Mouse (Mus musculus) kidney, adult 2 months (tissue): ENCODE measurements at regions not wholly inside any gene's neighbourhood (a gene's known extent, or its start where the extent isn't known, plus 50 kb on each side); places are given as distances from the start of the nearest gene placed in this dataset.

Source experiments
- DNase-seq: peaks from one replicate; pipeline ENCODE4 v3.0.0; 2021
- H3K27ac ChIP-seq: fragments of 200-500 bp; 2 replicates; pipeline ENCODE4 v1.5.1; 2012; ENCODE audit warnings: low read depth, low read length, control low read depth, inconsistent platforms; ENCODE audit not compliant: insufficient read depth
- H3K27me3 ChIP-seq: fragments of 200-500 bp; replicated peaks from 2 replicates; pipeline ENCODE4 v1.6.1; 2012; ENCODE audit warnings: mild to moderate bottlenecking, moderate library complexity, low read length, inconsistent platforms; ENCODE audit not compliant: control insufficient read depth, insufficient read depth
- H3K36me3 ChIP-seq: fragments of 200-500 bp; 2 replicates; pipeline ENCODE4 v1.6.1; 2012; ENCODE audit warnings: mild to moderate bottlenecking, moderate library complexity, low read length, inconsistent platforms; ENCODE audit not compliant: control insufficient read depth, insufficient read depth
- H3K4me1 ChIP-seq: fragments of 200-500 bp; 2 replicates; pipeline ENCODE4 v1.6.1; 2011; ENCODE audit warnings: low read length; ENCODE audit not compliant: control insufficient read depth, insufficient read depth
- H3K4me3 ChIP-seq: fragments of 200-500 bp; 2 replicates; pipeline ENCODE4 v1.5.1; 2011; ENCODE audit warnings: mild to moderate bottlenecking, low read depth, low read length, control low read depth; ENCODE audit not compliant: insufficient read depth
- CTCF ChIP-seq: fragments of 200-500 bp; conservative IDR thresholded peaks from 2 replicates; pipeline ENCODE4 v1.5.1; 2011; ENCODE audit warnings: low read depth, mild to moderate bottlenecking, control low read depth, low read length, moderate library complexity, mixed read lengths; ENCODE audit not compliant: insufficient read depth, insufficient read length
- POLR2A ChIP-seq: fragments of 200-500 bp; IDR thresholded peaks from one replicate; pipeline ENCODE4 v1.6.1; 2011; ENCODE audit warnings: low read depth, low read length, control low read depth
- WGBS: fragments of 180-500 bp; shearing (Covaris S2); methylation state at CpG from one replicate; pipeline ENCODE4 v1.1.7; 2018; 5-methylcytosine and 5-hydroxymethylcytosine counted together

GRCm38 (mm10) chr3:45620729-45621128 lies 242.5 kb downstream of the Pcdh10 start:
- Histone ChIP-seq H3K36me3 (no peaks in the 10 kb centered on the region), H3K4me1 (no peaks in the 10 kb centered on the region), H3K27me3 (no peaks in the 10 kb centered on the region), H3K4me3 (no peak overlapping the region), H3K27ac (no peak overlapping the region)
- DNase-seq = no peak
- TF ChIP-seq POLR2A (no peak), CTCF (no peak)

GRCm38 (mm10) chr3:45645856-45646450 lies 267.8 kb downstream of the Pcdh10 start:
- TF ChIP-seq CTCF (no peak), POLR2A (no peak)
- no peak overlapping the region for H3K4me3 ChIP-seq
- no peaks in the 10 kb centered on the region for H3K36me3 ChIP-seq
- no peaks in the 10 kb centered on the region for H3K27me3 ChIP-seq
- H3K4me1 ChIP-seq = no peaks in the 10 kb centered on the region
- no peak overlapping the region for H3K27ac ChIP-seq
- no peak for DNase-seq
- WGBS = 34% methylated on average over 6 of the region's 6 CpGs

DNA sequence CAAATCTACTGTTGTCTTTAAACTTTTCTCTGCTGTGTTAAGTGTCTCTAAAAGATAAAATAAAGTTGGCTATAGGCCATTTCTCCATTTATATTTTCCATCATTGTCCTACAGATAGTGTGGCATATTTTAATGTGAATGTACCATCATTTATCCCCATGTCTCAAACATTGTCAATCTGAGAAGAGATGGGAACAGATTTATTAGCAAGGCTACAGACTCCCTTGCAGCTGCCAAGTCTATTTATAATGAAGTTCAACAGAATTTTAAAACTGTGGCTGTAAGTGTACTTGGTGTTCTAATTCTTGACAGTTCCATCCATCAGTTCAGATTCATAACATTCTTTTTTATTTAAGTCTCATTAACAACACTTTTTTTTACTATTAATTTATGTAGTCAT lies 271.2 kb downstream of the Pcdh10 start:
- Histone ChIP-seq H3K27ac (no peak overlapping the region), H3K4me1 (no peaks in the 10 kb centered on the region), H3K4me3 (no peak overlapping the region), H3K27me3 (no peaks in the 10 kb centered on the region), H3K36me3 (no peaks in the 10 kb centered on the region)
- TF ChIP-seq CTCF (no peak), POLR2A (no peak)
- no peak for DNase-seq

DNA sequence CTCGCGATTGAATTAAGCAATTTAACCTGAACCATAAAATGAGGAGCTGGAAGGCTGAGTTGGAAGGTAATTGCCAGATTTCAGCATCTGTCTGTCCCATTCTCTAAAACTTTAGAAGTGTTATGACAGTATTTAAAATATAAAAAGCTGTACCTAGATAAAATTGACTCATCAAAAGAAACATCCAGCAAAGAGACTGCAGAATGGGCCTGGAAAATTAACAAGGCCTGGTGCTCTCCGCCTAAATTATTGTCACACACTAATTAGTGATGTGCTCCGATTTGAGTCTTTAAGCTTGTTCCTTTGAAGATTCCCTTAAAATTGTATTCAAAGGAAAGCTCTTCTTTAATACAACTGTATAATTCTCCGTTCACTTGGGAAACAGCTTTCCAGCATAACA lies 278.8 kb downstream of the Pcdh10 start:
- no peak overlapping the region for H3K27ac ChIP-seq
- no peaks in the 10 kb centered on the region for H3K36me3 ChIP-seq
- TF ChIP-seq CTCF = no peak
- TF ChIP-seq POLR2A = no peak
- no peaks in the 10 kb centered on the region for H3K27me3 ChIP-seq
- no peaks in the 10 kb centered on the region for H3K4me1 ChIP-seq
- no peak for DNase-seq
- 86% methylated on average over 5 of the region's 5 CpGs for WGBS
- no peak overlapping the region for H3K4me3 ChIP-seq

DNA sequence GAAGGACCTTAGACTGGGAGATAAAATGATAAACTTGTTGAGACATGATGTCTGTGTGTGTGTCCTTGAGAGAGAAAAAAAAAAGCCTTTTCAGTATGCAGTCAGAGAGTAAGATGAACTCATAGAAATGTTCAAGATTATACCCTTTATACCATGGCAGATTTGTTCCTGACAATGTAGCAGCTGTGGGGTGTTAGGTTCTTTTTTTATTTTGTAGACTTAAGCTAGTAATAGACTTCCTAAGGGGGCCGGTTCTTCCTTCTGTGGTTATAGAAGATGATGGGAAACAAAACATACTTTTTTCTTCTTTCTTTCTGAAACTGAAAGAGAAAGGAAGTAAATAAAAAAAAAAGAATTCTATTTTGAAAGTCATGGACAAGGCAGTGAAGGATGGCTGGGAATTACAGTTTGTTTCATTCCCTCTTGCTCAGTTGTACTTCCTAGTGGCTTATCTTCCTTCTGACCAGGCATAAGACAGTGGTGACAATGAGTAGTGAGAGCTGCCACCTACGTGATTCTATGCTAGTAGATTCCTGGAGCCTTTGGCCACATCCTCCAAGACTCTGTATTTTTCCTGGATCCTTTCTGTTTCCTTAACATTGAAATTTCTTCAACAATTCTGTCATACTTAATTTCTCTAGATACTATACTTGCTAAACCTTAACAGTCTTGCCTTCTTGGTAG lies 280.0 kb downstream of the Pcdh10 start:
- WGBS = 75% methylated on average over 2 of the region's 2 CpGs
- Histone ChIP-seq H3K27ac (no peak overlapping the region), H3K4me3 (no peak overlapping the region), H3K27me3 (no peaks in the 10 kb centered on the region), H3K36me3 (no peaks in the 10 kb centered on the region), H3K4me1 (no peaks in the 10 kb centered on the region)
- DNase-seq = no peak
- TF ChIP-seq CTCF = no peak
- no peak for TF ChIP-seq POLR2A

DNA sequence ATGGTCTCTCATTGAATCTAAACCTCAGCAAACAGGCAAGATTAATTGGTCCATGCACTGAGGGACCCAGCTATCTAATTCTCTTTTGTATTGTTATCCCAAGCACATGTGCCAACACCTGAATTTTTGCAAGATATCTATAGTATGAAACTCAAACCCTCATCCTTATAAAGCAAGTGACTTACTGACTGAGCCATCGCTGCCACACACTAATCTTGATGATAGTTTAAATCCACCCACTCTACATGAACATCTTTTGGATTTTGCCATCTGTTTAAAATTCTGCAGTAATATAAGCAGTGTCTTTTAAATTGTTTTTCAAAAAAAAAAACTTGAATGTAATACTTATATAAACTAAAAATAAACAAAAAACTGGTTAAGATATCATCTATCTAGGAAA lies 280.9 kb downstream of the Pcdh10 start:
- Histone ChIP-seq H3K27me3 (no peaks in the 10 kb centered on the region), H3K4me1 (no peaks in the 10 kb centered on the region), H3K36me3 (no peaks in the 10 kb centered on the region), H3K27ac (no peak overlapping the region), H3K4me3 (no peak overlapping the region)
- DNase-seq = no peak
- WGBS = 91% methylated on average over 1 of the region's 1 CpGs
- TF ChIP-seq POLR2A (no peak), CTCF (no peak)

GRCm38 (mm10) chr3:45670434-45670833 lies 292.2 kb downstream of the Pcdh10 start:
- Histone ChIP-seq H3K27me3 (no peaks in the 10 kb centered on the region), H3K4me1 (no peaks in the 10 kb centered on the region), H3K36me3 (no peaks in the 10 kb centered on the region), H3K27ac (no peak overlapping the region), H3K4me3 (no peak overlapping the region)
- no peak for TF ChIP-seq CTCF
- TF ChIP-seq POLR2A = no peak
- no peak for DNase-seq

- Histone ChIP-seq H3K4me1 (no peaks in the 10 kb centered on the region), H3K36me3 (no peaks in the 10 kb centered on the region), H3K27me3 (no peaks in the 10 kb centered on the region), H3K4me3 (no peak overlapping the region), H3K27ac (no peak overlapping the region)
- TF ChIP-seq POLR2A = no peak
- no peak for TF ChIP-seq CTCF
- DNase-seq = no peak
- WGBS = 85% methylated on average over 6 of the region's 6 CpGs
Observed at GRCm38 (mm10) chr3:45677672-45678071, 299.5 kb downstream of the Pcdh10 start.
